Mouse (Mus musculus) kidney, embryonic 15.5 days (tissue): ENCODE results near the gene Pbdc1. TPM values are rescaled to one million over a fixed set of nuclear protein-coding genes. Genes with fewer than 3 reads are reported as not detected.
"Not testable (repeated sequence)": the region's sequence is repeated elsewhere in the genome, so short reads cannot be mapped to it uniquely, and the experiment has no call there.

Source experiments
- ATAC-seq: fragments of 200-750 bp; cut with Nextera tagmentation; replicated peaks from 2 replicates; pipeline ENCODE4 v1.8.0; 2017; ENCODE audit warnings: moderate TSS enrichment; ENCODE audit not compliant: low FRiP score
- H3K27ac ChIP-seq: fragments of 300-500 bp; sonication (generic); 2 replicates; pipeline ENCODE4 v1.5.1; 2015; ENCODE audit warnings: mild to moderate bottlenecking, inconsistent platforms
- H3K27me3 ChIP-seq: fragments of 300-500 bp; sonication (generic); 2 replicates; pipeline ENCODE4 v1.6.1; 2015; ENCODE audit warnings: inconsistent platforms
- H3K36me3 ChIP-seq: fragments of 300-500 bp; sonication (generic); 2 replicates; pipeline ENCODE4 v1.6.1; 2015; ENCODE audit warnings: inconsistent platforms
- H3K4me1 ChIP-seq: fragments of 300-500 bp; sonication (generic); 2 replicates; pipeline ENCODE4 v1.6.1; 2015; ENCODE audit warnings: inconsistent platforms
- H3K4me2 ChIP-seq: fragments of 300-500 bp; sonication (generic); 2 replicates; pipeline ENCODE4 v1.6.1; 2015; ENCODE audit warnings: moderate library complexity, mild to moderate bottlenecking, inconsistent platforms
- H3K4me3 ChIP-seq: fragments of 300-500 bp; sonication (generic); replicated peaks from 2 replicates; pipeline ENCODE4 v1.5.1; 2015; ENCODE audit warnings: mild to moderate bottlenecking, inconsistent platforms
- H3K9ac ChIP-seq: fragments of 300-500 bp; sonication (generic); 2 replicates; pipeline ENCODE4 v1.6.1; 2015; ENCODE audit warnings: mild to moderate bottlenecking, inconsistent platforms
- H3K9me3 ChIP-seq: fragments of 300-500 bp; sonication (generic); replicated peaks from 2 replicates; pipeline ENCODE4 v1.6.1; 2016; ENCODE audit warnings: inconsistent platforms
- WGBS: fragments of 180-500 bp; shearing (Covaris S2); methylation state at CpG from one replicate; pipeline ENCODE4 v1.1.7; 2015; ENCODE audit warnings: mixed read lengths; 5-methylcytosine and 5-hydroxymethylcytosine counted together
- polyA plus RNA-seq: library from polyadenylated mRNA; unstranded; fragments of >200 nt; fragmentation: Nextera tagmentation; extraction: Ambion mirVana; gene quantifications from 2 replicates; pipeline ENCODE4 v1.2.1, GENCODE M21; 2015

Gene Pbdc1
- polyA plus RNA-seq: 64.1 and 67.8 TPM in 2 replicates

GRCm38 (mm10) chrX:105079615-105080092 is at the start of gene Pbdc1:
Gene Pbdc1, plus strand, starts transcription at chrX:105079756.
- Histone ChIP-seq H3K9ac (peak within 1 kb of the TSS; percentile 55), H3K27me3 (no peaks in the 10 kb centered on the region), H3K4me1 (peaks cover 4% of the 10 kb centered on the region; the same call in 1 of the 2 replicates), H3K36me3 (peaks cover 20% of the 10 kb centered on the region), H3K27ac (peak within 1 kb of the TSS; percentile 72; the same call in 1 of the 2 replicates), H3K4me2 (peak within 1 kb of the TSS; percentile 70), H3K4me3 (peak within 1 kb of the TSS; percentile 66), H3K9me3 (no peaks in the 10 kb centered on the region)
- WGBS: 3% methylated on average over 35 of the region's 35 CpGs
- peak; percentile 99 for ATAC-seq

DNA sequence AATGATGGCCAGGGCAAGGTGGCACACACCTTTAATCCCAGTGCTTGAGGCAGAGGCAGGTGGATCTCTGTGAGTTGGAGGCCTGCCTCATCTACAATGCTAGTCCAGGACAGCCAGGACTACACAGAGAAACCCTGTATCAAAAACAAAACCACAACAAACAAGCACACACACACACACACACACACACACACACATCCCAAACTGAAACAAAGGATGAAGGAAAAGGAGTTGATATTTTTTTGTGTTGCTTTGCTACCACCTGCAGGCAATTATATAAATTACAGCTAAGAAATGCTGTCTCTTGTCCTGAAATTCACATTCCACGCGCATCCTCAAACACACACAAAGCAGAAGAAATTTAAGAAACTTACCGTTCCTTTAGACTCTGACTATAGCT is 41.9 kb upstream of the Pbdc1 start:
- no peaks in the 10 kb centered on the region for H3K27me3 ChIP-seq
- H3K4me1 ChIP-seq: no peaks in the 10 kb centered on the region

GRCm38 (mm10) chrX:105064294-105064693 is 15.3 kb upstream of the Pbdc1 start:
- H3K9me3 ChIP-seq: no peaks in the 10 kb centered on the region
- no peak for ATAC-seq
- H3K36me3 ChIP-seq: peaks cover 87% of the 10 kb centered on the region

More for the DNA sequence above, 41.9 kb upstream of the Pbdc1 start:
- Histone ChIP-seq H3K9ac (no peak overlapping the region), H3K9me3 (no peaks in the 10 kb centered on the region), H3K4me2 (no peak overlapping the region), H3K4me3 (no peak overlapping the region), H3K36me3 (peaks cover 16% of the 10 kb centered on the region; the same call in 1 of the 2 replicates), H3K27ac (no peak overlapping the region)
- no peak for ATAC-seq
- 81% methylated on average over 3 of the region's 3 CpGs for WGBS

GRCm38 (mm10) chrX:105064801-105065200 is 14.8 kb upstream of the Pbdc1 start:
- H3K9me3 ChIP-seq: no peaks in the 10 kb centered on the region
- H3K4me1 ChIP-seq: peaks cover 6% of the 10 kb centered on the region
- H3K9ac ChIP-seq: no peak overlapping the region
- H3K27me3 ChIP-seq: no peaks in the 10 kb centered on the region
- no peak overlapping the region for H3K27ac ChIP-seq
- WGBS: 87% methylated on average over 4 of the region's 4 CpGs
- H3K4me3 ChIP-seq: no peak overlapping the region
- H3K36me3 ChIP-seq: peaks cover 82% of the 10 kb centered on the region
- no peak for ATAC-seq
- H3K4me2 ChIP-seq: no peak overlapping the region

More at GRCm38 (mm10) chrX:105064294-105064693, 15.3 kb upstream of the Pbdc1 start:
- peaks cover 6% of the 10 kb centered on the region for H3K4me1 ChIP-seq
- WGBS: 91% methylated on average over 10 of the region's 10 CpGs
- H3K27ac ChIP-seq: no peak overlapping the region
- no peak overlapping the region for H3K9ac ChIP-seq
- H3K4me3 ChIP-seq: no peak overlapping the region
- no peaks in the 10 kb centered on the region for H3K27me3 ChIP-seq
- no peak overlapping the region for H3K4me2 ChIP-seq

- WGBS: 1% methylated on average over 32 of the region's 32 CpGs
- peak overlapping the region; percentile 88 for H3K27ac ChIP-seq
- peak overlapping the region; percentile 54 for H3K9ac ChIP-seq
- peak overlapping the region; percentile 64 for H3K4me3 ChIP-seq
- H3K9me3 ChIP-seq: no peaks in the 10 kb centered on the region
- peaks cover 6% of the 10 kb centered on the region for H3K4me1 ChIP-seq
- ATAC-seq: peak; percentile 95
- H3K27me3 ChIP-seq: no peaks in the 10 kb centered on the region
- H3K4me2 ChIP-seq: peak overlapping the region; percentile 57
- H3K36me3 ChIP-seq: peaks cover 32% of the 10 kb centered on the region
Measured at GRCm38 (mm10) chrX:105069671-105070503, 9.7 kb upstream of the Pbdc1 start.

DNA sequence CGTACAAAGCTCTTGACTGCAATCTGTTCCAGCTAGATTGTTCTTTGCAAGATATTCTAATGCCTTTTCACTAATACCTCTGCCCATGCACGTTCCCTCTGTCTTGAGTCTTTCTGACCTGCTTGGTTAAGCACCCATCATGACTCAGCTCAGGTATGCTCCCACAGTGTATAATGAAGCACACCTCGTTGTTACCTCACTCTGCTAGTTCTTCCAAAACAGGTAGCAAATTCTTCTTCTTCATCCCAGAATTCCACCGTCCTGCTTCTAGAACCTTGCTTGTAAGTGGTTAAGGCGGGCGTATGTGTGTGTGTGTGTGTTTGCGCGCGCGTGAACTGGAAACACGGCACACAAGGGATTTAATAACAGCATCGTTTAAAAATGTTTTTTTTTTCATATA is 405 bp upstream of the Pbdc1 start:
- WGBS: 9% methylated on average over 12 of the region's 12 CpGs
- Histone ChIP-seq H3K4me2 (peak overlapping the region; percentile 70), H3K36me3 (peaks cover 20% of the 10 kb centered on the region), H3K4me3 (peak overlapping the region; percentile 66), H3K27me3 (no peaks in the 10 kb centered on the region), H3K9ac (peak overlapping the region; percentile 45), H3K4me1 (peaks cover 4% of the 10 kb centered on the region; the same call in 1 of the 2 replicates), H3K9me3 (no peaks in the 10 kb centered on the region), H3K27ac (0 out of 2 replicates have a peak overlapping the region, but pooled peaks have one; percentile 13)
- ATAC-seq: peak; percentile 53

DNA sequence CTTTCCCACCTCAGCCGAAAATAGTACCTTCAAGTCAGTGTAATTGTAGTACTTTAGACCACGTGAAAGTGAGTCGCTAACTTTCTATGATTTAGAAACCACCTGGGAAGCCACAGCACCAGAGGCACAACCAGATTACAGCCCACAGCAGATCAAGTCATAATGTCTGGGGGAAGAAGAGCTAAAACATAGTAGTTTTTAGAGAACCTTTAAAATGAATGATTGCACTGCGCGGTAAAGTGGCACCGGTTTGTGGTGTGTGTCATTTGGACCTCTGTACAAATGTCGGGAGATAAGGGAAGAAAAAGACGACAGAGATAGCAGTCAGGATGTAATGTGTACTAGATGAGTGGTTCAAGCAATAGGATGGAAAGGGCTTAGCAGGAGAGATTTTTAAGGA is 540 bp downstream of the Pbdc1 start:
- Histone ChIP-seq H3K27me3 (no peaks in the 10 kb centered on the region), H3K4me3 (peak overlapping the region; percentile 66), H3K4me1 (peaks cover 4% of the 10 kb centered on the region; the same call in 1 of the 2 replicates), H3K36me3 (peaks cover 22% of the 10 kb centered on the region), H3K4me2 (peak overlapping the region; percentile 70), H3K27ac (no peak overlapping the region), H3K9ac (peak overlapping the region; percentile 55), H3K9me3 (no peaks in the 10 kb centered on the region)
- ATAC-seq: no peak; the same call in 1 of the 2 replicates
- WGBS: 5% methylated on average over 8 of the region's 8 CpGs

DNA sequence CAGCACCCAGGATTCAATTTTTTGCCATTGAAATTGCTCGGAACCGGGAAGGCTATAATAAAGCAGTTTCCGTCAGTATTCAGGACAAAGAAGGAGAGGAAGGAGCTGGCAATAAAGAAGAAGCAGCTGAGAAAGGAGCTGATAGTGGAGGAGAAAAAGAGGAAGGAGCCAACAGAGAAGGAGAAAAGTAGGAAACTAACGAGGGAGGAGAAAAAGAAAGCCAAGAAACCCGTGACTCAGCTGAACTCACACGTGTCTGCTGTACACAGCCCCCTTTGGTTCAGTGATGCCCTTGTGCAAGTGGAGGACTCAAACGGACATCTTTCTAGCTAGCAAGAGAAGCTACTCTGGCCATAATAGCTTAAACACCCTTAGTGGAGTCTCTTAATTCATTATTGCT is 3.5 kb downstream of the Pbdc1 start:
- not testable (repeated sequence) for H3K27me3 ChIP-seq, ATAC-seq
- 88% methylated on average over 7 of the region's 7 CpGs for WGBS

DNA sequence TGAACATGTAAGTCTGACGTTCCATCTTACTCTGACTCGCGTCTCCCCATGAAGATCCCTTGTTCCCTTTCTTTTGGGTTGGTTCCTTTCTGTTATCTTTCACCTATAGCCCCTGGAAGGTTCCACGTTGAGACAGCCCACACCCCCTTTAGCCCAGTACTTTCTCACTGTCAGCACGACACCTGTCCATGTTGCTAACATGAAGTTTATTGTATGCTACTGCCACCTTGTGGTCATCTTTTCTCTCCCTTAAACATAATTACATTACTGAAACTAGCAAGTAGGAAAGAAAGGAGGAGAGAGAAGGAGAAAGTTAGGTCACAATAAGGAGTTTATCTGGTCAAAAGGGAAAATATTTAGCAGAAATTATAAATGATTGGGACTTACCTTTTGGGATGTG is 24.6 kb downstream of the Pbdc1 start:
- no peak overlapping the region for H3K9ac ChIP-seq
- H3K4me3 ChIP-seq: no peak overlapping the region
- H3K4me2 ChIP-seq: no peak overlapping the region
- 0 out of 2 replicates have a peak, but pooled peaks cover 4% of the 10 kb centered on the region for H3K36me3 ChIP-seq
- no peaks in the 10 kb centered on the region for H3K4me1 ChIP-seq
- no peak overlapping the region for H3K27ac ChIP-seq
- H3K27me3 ChIP-seq: no peaks in the 10 kb centered on the region
- ATAC-seq: no peak
- no peaks in the 10 kb centered on the region for H3K9me3 ChIP-seq
- 52% methylated on average over 5 of the region's 5 CpGs for WGBS

More for the DNA sequence above, 3.5 kb downstream of the Pbdc1 start:
- peaks cover 35% of the 10 kb centered on the region for H3K36me3 ChIP-seq
- not testable (repeated sequence) for H3K4me3 ChIP-seq, H3K4me1 ChIP-seq, H3K9ac ChIP-seq, H3K27ac ChIP-seq, H3K9me3 ChIP-seq, H3K4me2 ChIP-seq

DNA sequence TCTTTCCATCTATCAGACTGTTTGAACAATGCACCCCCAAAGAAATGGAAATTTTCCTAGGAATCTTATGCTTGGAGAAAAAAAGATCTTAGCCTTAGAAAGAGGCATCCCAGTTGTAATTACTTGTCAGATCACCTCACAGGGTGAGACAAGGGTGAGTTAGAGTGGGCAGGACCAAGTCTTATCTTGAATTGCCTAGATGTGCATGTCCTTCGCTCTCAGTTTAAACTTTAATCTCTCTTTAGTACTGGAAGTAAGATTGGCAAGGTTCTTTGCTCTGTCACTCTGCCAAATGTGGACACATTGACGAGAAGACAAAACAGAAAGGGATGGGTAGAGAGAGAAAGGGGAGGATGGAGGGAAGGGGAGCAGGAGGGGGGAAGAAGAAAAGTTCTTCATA is 35.4 kb downstream of the Pbdc1 start:
- peaks cover 14% of the 10 kb centered on the region for H3K27me3 ChIP-seq
- no peak for ATAC-seq

GRCm38 (mm10) chrX:105120275-105121226 is 41.0 kb downstream of the Pbdc1 start, which contains the start of gene Magee1:
Gene Magee1, plus strand, starts transcription at chrX:105120378.
- Histone ChIP-seq H3K9me3 (no peaks in the 10 kb centered on the region), H3K4me2 (peak within 1 kb of the TSS; percentile 76), H3K4me1 (no peaks in the 10 kb centered on the region; the same call in 1 of the 2 replicates), H3K36me3 (no peaks in the 10 kb centered on the region), H3K9ac (peak within 1 kb of the TSS; percentile 43), H3K27me3 (peaks cover 47% of the 10 kb centered on the region), H3K27ac (no peak within 1 kb of the TSS), H3K4me3 (peak within 1 kb of the TSS; percentile 53)
- ATAC-seq: peak; percentile 78
- WGBS: 14% methylated on average over 65 of the region's 65 CpGs

More for the DNA sequence above, 35.4 kb downstream of the Pbdc1 start:
- H3K27ac ChIP-seq: no peak overlapping the region
- no peak overlapping the region for H3K9ac ChIP-seq
- no peaks in the 10 kb centered on the region for H3K4me1 ChIP-seq
- no peak overlapping the region for H3K4me3 ChIP-seq
- WGBS: 83% methylated on average over 2 of the region's 2 CpGs
- H3K9me3 ChIP-seq: no peaks in the 10 kb centered on the region
- H3K4me2 ChIP-seq: no peak overlapping the region
- H3K36me3 ChIP-seq: no peaks in the 10 kb centered on the region
